Mouse (Mus musculus): ENCODE measurements around the gene Prdm16. TPM values are rescaled to one million over a fixed set of nuclear protein-coding genes. Genes with fewer than 3 reads are reported as not detected.

The Prdm16 gene
- polyA plus RNA-seq, 1 experiment = 2.0 TPM

GRCm38 (mm10) chr4:154652494-154652893, 15.8 kb upstream of the Prdm16 start:
- Histone ChIP-seq H3K4me1 (ENCODE audit: control insufficient read depth, insufficient read depth, insufficient read length) (no peaks in the 10 kb centered on the region), H3K27ac (ENCODE audit: insufficient read depth, low read length) (no peak overlapping the region), H3K36me3 (ENCODE audit: control insufficient read depth, insufficient read depth, low read length) (no peaks in the 10 kb centered on the region), H3K4me3 (ENCODE audit: extremely low read depth, insufficient read depth, insufficient read length) (no peak overlapping the region), H3K27me3 (ENCODE audit: control insufficient read depth, insufficient read depth, low read length) (no peaks in the 10 kb centered on the region)
- no peak for TF ChIP-seq POLR2A (IDR thresholded peaks at IDR 0.05; ENCODE audit: low read depth, low read length)
- no peak for TF ChIP-seq CTCF (IDR thresholded peaks at IDR 0.05; ENCODE audit: extremely low read depth, insufficient read depth, insufficient read length, insufficient replicate concordance)
- WGBS = 63% methylated on average over 5 of the region's 5 CpGs
- DNase-seq (ENCODE audit: low read depth in 1 of 2, low spot score in 2 of 2) = no peak

GRCm38 (mm10) chr4:154649083-154649747, 12.5 kb upstream of the Prdm16 start:
- 90% methylated on average over 19 of the region's 19 CpGs for WGBS
- Histone ChIP-seq H3K4me1 (ENCODE audit: control insufficient read depth, insufficient read depth, insufficient read length) (no peaks in the 10 kb centered on the region), H3K36me3 (ENCODE audit: control insufficient read depth, insufficient read depth, low read length) (no peaks in the 10 kb centered on the region), H3K27ac (ENCODE audit: insufficient read depth, low read length) (no peak overlapping the region), H3K27me3 (ENCODE audit: control insufficient read depth, insufficient read depth, low read length) (no peaks in the 10 kb centered on the region), H3K4me3 (ENCODE audit: extremely low read depth, insufficient read depth, insufficient read length) (no peak overlapping the region)
- TF ChIP-seq POLR2A (IDR thresholded peaks at IDR 0.05; ENCODE audit: low read depth, low read length) (no peak), CTCF (IDR thresholded peaks at IDR 0.05; ENCODE audit: extremely low read depth, insufficient read depth, insufficient read length, insufficient replicate concordance) (no peak)
- no peak for DNase-seq (ENCODE audit: low read depth in 1 of 2, low spot score in 2 of 2)

GRCm38 (mm10) chr4:154642496-154642895, 5.8 kb upstream of the Prdm16 start:
- TF ChIP-seq POLR2A (IDR thresholded peaks at IDR 0.05; ENCODE audit: low read depth, low read length) = no peak
- no peak for TF ChIP-seq CTCF (IDR thresholded peaks at IDR 0.05; ENCODE audit: extremely low read depth, insufficient read depth, insufficient read length, insufficient replicate concordance)
- no peaks in the 10 kb centered on the region for H3K36me3 ChIP-seq (ENCODE audit: control insufficient read depth, insufficient read depth, low read length)
- WGBS = 54% methylated on average over 6 of the region's 6 CpGs
- H3K4me3 ChIP-seq (ENCODE audit: extremely low read depth, insufficient read depth, insufficient read length) = no peak overlapping the region
- no peak for DNase-seq (ENCODE audit: low read depth in 1 of 2, low spot score in 2 of 2)
- H3K4me1 ChIP-seq (ENCODE audit: control insufficient read depth, insufficient read depth, insufficient read length) = no peaks in the 10 kb centered on the region
- H3K27ac ChIP-seq (ENCODE audit: insufficient read depth, low read length) = no peak overlapping the region
- H3K27me3 ChIP-seq (ENCODE audit: control insufficient read depth, insufficient read depth, low read length) = peaks cover 9% of the 10 kb centered on the region

- TF ChIP-seq POLR2A (IDR thresholded peaks at IDR 0.05; ENCODE audit: low read depth, low read length) (no peak), CTCF (IDR thresholded peaks at IDR 0.05; ENCODE audit: extremely low read depth, insufficient read depth, insufficient read length, insufficient replicate concordance) (no peak)
- peaks cover 13% of the 10 kb centered on the region for H3K27me3 ChIP-seq (ENCODE audit: control insufficient read depth, insufficient read depth, low read length)
- no peak overlapping the region for H3K4me3 ChIP-seq (ENCODE audit: extremely low read depth, insufficient read depth, insufficient read length)
- WGBS = 33% methylated on average over 32 of the region's 32 CpGs
- no peaks in the 10 kb centered on the region for H3K4me1 ChIP-seq (ENCODE audit: control insufficient read depth, insufficient read depth, insufficient read length)
- H3K36me3 ChIP-seq (ENCODE audit: control insufficient read depth, insufficient read depth, low read length) = no peaks in the 10 kb centered on the region
- no peak overlapping the region for H3K27ac ChIP-seq (ENCODE audit: insufficient read depth, low read length)
- no peak for DNase-seq (ENCODE audit: low read depth in 1 of 2, low spot score in 2 of 2)
Observed at GRCm38 (mm10) chr4:154641296-154642110, 4.8 kb upstream of the Prdm16 start.

- H3K36me3 ChIP-seq (ENCODE audit: control insufficient read depth, insufficient read depth, low read length) = no peaks in the 10 kb centered on the region
- H3K27ac ChIP-seq (ENCODE audit: insufficient read depth, low read length) = no peak overlapping the region
- WGBS = 41% methylated on average over 20 of the region's 20 CpGs
- H3K4me3 ChIP-seq (ENCODE audit: extremely low read depth, insufficient read depth, insufficient read length) = no peak overlapping the region
- H3K27me3 ChIP-seq (ENCODE audit: control insufficient read depth, insufficient read depth, low read length) = peaks cover 16% of the 10 kb centered on the region
- H3K4me1 ChIP-seq (ENCODE audit: control insufficient read depth, insufficient read depth, insufficient read length) = no peaks in the 10 kb centered on the region
- no peak for DNase-seq (ENCODE audit: low read depth in 1 of 2, low spot score in 2 of 2)
- TF ChIP-seq POLR2A (IDR thresholded peaks at IDR 0.05; ENCODE audit: low read depth, low read length) = no peak
- TF ChIP-seq CTCF (IDR thresholded peaks at IDR 0.05; ENCODE audit: extremely low read depth, insufficient read depth, insufficient read length, insufficient replicate concordance) = no peak
Observed at GRCm38 (mm10) chr4:154640443-154641295, 4.0 kb upstream of the Prdm16 start.

GRCm38 (mm10) chr4:154639591-154640442, 3.1 kb upstream of the Prdm16 start:
- H3K4me1 ChIP-seq (ENCODE audit: control insufficient read depth, insufficient read depth, insufficient read length) = peaks cover 2% of the 10 kb centered on the region; the same call in 1 of the 2 replicates
- 73% methylated on average over 13 of the region's 13 CpGs for WGBS
- no peak for DNase-seq (ENCODE audit: low read depth in 1 of 2, low spot score in 2 of 2)
- no peaks in the 10 kb centered on the region for H3K36me3 ChIP-seq (ENCODE audit: control insufficient read depth, insufficient read depth, low read length)
- no peak for TF ChIP-seq CTCF (IDR thresholded peaks at IDR 0.05; ENCODE audit: extremely low read depth, insufficient read depth, insufficient read length, insufficient replicate concordance)
- no peak for TF ChIP-seq POLR2A (IDR thresholded peaks at IDR 0.05; ENCODE audit: low read depth, low read length)
- no peak overlapping the region for H3K4me3 ChIP-seq (ENCODE audit: extremely low read depth, insufficient read depth, insufficient read length)
- no peak overlapping the region for H3K27ac ChIP-seq (ENCODE audit: insufficient read depth, low read length)
- H3K27me3 ChIP-seq (ENCODE audit: control insufficient read depth, insufficient read depth, low read length) = peaks cover 22% of the 10 kb centered on the region
